Mouse (Mus musculus): Measurements from ENCODE around the gene Gm28576. TPM values are rescaled to one million over a fixed set of nuclear protein-coding genes. Genes with fewer than 3 reads are reported as not detected.
"Not testable (repeated sequence)": the region's sequence is repeated elsewhere in the genome, so short reads cannot be mapped to it uniquely, and the experiment has no call there.

Gm28576 gene
- polyA plus RNA-seq (2015; fragmentation: Nextera tagmentation; extraction: Ambion mirVana), result not detected in 2 replicates

GRCm38 (mm10) chrY:7722641-7723040 lies at the start of gene Gm28576:
Gene Gm28576, plus strand, starts transcription at chrY:7722941.
- not testable (repeated sequence) for H3K4me3 ChIP-seq; H3K27ac ChIP-seq; H3K36me3 ChIP-seq; ATAC-seq (ENCODE audit: insufficient number of reproducible peaks, insufficient read depth, low FRiP score, low TSS enrichment, low read depth); H3K27me3 ChIP-seq; H3K9me3 ChIP-seq; H3K4me1 ChIP-seq; H3K4me2 ChIP-seq; H3K9ac ChIP-seq
- no CpG with 5 or more reads among the region's 8 CpGs for WGBS

Other genes starting within 250 kb of the Gm28576 start
- gene Gm20826, start 84.5 kb upstream of the Gm28576 start, polyA plus RNA-seq (2015; fragmentation: Nextera tagmentation; extraction: Ambion mirVana), result not detected in 2 replicates